Mouse (Mus musculus) erythroblast, embryonic 14.5 days (primary cell): Measurements from ENCODE around the gene Tulp4. TPM values are rescaled to one million over a fixed set of nuclear protein-coding genes. Genes with fewer than 3 reads are reported as not detected.
"Not testable (repeated sequence)": the region's sequence is repeated elsewhere in the genome, so short reads cannot be mapped to it uniquely, and the experiment has no call there.

ENCODE experiments used
- H3K27me3 ChIP-seq: 2 replicates; pipeline ENCODE4 v1.6.1; 2012; ENCODE audit warnings: inconsistent platforms; ENCODE audit not compliant: control insufficient read depth
- H3K36me3 ChIP-seq: 2 replicates; pipeline ENCODE4 v1.6.1; 2012; ENCODE audit warnings: mild to moderate bottlenecking, inconsistent platforms; ENCODE audit not compliant: control insufficient read depth
- H3K4me1 ChIP-seq: 2 replicates; pipeline ENCODE4 v1.6.1; 2012; ENCODE audit warnings: inconsistent platforms; ENCODE audit not compliant: control insufficient read depth
- H3K4me3 ChIP-seq: replicated peaks from 2 replicates; pipeline ENCODE3; 2012; ENCODE audit warnings: moderate library complexity, mild to moderate bottlenecking, inconsistent platforms
- H3K9me3 ChIP-seq: 2 replicates; pipeline ENCODE4 v1.6.1; 2012; ENCODE audit warnings: low read length, inconsistent platforms, mixed read lengths; ENCODE audit not compliant: control insufficient read depth
- GATA1 ChIP-seq: IDR thresholded peaks from 2 replicates; pipeline ENCODE4 v1.6.1; 2012; ENCODE audit warnings: low read length, inconsistent platforms, mixed read lengths
- TAL1 ChIP-seq: IDR thresholded peaks from 3 replicates; pipeline ENCODE4 v1.6.1; 2012; ENCODE audit warnings: low read length, inconsistent platforms, mixed read lengths
- polyA plus RNA-seq: library from polyadenylated mRNA; stranded (reverse); fragments of >175 nt; gene quantifications from 2 replicates; pipeline ENCODE4 v1.2.3, GENCODE M21; 2012

The Tulp4 gene
- polyA plus RNA-seq, 1 experiment = 3.0 TPM

DNA sequence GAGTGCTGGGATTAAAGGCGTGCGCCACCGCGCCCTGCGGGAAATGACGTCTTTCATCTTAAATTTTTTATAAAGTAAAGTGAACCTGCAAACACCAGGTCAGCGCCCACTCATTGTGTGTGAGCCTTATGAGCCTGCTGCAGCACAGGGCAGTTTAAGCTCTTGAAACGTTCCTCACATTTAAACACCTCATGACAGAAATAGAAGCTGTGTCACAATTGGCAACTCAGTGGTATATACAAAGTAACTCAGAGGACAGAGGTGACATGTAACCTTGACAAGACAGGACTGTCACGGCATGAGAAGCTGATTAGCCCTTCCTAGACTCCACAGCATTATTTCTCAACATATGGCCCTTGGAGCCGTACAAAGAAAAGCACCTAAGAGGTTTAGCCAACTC, 110.3 kb downstream of the Tulp4 start:
- Histone ChIP-seq H3K4me1 (no peaks in the 10 kb centered on the region), H3K4me3 (no peak overlapping the region), H3K9me3 (no peaks in the 10 kb centered on the region), H3K36me3 (no peaks in the 10 kb centered on the region; the same call in 1 of the 2 replicates), H3K27me3 (no peaks in the 10 kb centered on the region)
- TF ChIP-seq GATA1 = no peak
- TF ChIP-seq TAL1 = no peak

DNA sequence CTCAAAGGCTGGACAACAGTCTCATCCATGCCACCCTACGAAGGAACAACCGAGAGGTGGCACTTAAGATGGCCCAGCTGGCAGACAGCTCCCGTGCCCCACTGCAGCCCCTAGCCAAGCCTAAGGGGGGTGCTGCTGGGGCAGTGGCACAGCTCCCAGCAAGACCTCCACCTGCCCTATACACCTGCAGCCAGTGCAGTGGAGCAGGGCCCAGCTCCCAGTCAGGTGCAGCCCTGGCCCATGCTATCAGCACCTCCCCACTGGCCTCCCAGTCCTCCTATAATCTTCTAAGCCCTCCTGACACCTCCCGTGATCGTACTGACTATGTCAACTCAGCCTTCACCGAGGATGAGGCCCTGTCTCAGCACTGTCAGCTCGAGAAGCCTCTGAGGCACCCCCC, 126.4 kb downstream of the Tulp4 start:
- not testable (repeated sequence) for H3K27me3 ChIP-seq, H3K4me1 ChIP-seq, H3K4me3 ChIP-seq, H3K9me3 ChIP-seq, H3K36me3 ChIP-seq

DNA sequence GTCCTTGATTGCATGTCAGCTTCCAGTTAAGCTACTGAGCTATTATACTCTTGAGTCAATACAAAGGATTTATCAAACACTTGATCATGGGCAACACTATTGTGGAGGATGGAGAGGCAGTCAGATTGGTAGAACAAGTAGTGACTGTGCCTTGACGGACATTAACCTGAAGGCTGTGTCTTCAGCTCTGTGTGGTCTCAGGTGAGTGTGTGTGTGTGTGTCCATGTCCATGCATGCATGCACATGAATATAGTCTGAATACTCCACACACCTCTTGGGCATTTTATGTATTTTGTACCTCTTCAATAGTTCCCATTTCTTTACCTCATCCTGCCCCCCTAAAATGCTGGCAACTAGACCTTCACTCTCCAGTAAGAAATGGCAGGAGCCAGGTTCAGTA, 145.1 kb downstream of the Tulp4 start:
- not testable (repeated sequence) for H3K36me3 ChIP-seq, H3K9me3 ChIP-seq, H3K27me3 ChIP-seq, H3K4me1 ChIP-seq, H3K4me3 ChIP-seq

DNA sequence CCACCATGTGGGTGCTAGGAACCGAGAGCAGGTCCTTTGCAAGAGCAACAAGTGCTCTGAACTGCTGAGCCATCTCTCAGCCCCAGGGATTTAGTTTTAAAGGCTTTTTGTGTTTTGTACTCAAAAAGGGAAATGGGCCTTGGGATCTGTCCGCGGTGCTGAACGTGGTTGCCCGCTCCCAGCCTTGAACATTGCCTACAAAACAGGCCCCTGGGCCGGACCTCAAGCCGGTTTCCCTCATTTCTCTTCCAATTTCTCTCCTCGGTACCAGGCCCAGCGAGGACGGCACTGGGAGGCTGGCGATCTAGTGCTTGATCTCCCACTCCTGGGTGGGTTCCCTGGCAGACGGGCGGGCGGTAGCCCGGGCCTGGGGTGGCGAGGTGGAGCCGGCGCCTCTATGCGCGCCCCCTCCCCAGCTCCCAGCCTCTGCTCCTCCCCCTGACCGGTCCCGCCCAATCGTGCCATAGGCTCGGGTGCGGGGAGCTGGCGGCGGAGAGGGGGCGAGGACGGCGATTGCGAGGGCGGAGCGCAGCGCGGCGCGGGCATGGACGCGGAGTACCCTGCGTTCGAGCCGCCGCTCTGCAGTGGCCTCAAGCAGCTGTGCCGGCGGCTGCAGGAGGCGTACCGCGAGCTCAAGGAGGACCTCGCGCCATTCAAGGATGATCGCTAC, 150.3 kb downstream of the Tulp4 start, which contains the start of gene Tmem181a:
TSS of gene Tmem181a (plus strand) at position 461 of the 670 bp plus-strand sequence.
- not testable (repeated sequence) for H3K4me1 ChIP-seq, H3K27me3 ChIP-seq, H3K9me3 ChIP-seq, H3K4me3 ChIP-seq, H3K36me3 ChIP-seq

DNA sequence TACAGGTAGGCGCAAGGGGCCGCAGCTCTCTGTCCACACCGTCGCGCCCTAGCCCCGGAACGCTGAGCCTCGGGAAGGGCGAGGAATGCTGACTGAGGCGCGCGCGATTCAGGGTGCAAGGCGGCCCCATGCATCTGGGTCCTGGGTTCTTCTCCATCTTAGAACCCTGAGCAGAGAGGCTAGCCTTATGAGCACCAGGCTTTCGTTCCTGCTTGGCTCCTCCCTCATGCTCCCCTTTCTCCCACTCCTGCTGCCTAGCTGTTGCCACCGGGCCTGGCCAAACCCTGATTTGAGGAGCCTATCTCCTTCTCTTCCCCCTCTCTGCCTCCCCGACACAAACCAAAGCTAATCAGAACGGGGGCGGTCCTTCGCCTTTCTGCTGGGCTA, 150.8 kb downstream of the Tulp4 start:
- H3K27me3 ChIP-seq, H3K4me3 ChIP-seq, H3K36me3 ChIP-seq, H3K4me1 ChIP-seq, H3K9me3 ChIP-seq: not testable (repeated sequence)

DNA sequence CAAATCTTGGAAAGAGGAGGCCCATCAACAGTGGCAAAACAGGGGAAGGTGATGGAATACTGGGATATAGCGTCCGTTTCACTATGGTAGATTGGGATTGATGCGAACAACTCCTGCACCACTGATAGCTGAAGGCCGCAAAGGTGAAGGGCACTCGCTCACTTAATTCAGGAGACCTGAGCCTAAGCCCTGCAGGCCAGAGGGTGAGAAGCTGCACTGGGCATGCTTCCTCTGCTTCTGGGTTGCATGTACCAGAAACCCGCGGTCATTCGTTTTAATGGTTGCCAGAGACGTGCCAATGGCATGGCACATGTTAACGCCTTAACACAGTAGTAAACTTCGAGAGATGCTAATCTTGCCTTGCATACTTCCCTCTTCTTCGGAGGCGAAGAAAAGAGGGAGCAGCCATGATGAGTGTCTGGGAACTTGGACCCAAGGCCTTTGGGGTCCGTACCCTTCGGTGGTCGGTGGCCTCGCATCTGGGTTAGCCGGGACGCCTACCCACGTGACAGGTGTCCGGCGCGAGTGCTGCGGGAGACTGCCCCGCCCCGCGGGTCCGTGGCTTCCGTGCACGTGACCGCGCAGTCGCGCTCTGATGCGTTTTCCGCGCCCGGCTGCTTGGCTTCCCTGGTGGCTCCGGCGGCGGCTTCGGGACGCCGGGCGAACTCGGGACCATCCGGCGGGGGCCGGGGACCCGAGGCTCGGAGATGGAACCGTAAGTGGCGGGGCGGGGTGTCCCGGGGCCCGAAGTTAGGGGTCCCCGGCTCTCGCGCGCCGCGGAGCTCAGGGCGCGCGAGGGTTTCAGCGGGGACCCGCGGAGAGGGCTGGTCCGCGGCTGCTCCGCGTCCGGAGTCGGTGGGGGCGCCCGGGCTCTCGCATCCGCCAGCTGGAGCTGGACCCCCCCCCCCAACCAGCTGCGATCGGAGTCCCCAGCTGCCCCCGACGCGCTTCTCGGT, 163.9 kb downstream of the Tulp4 start:
- H3K36me3 ChIP-seq, H3K9me3 ChIP-seq, H3K4me3 ChIP-seq, H3K27me3 ChIP-seq, H3K4me1 ChIP-seq: not testable (repeated sequence)

DNA sequence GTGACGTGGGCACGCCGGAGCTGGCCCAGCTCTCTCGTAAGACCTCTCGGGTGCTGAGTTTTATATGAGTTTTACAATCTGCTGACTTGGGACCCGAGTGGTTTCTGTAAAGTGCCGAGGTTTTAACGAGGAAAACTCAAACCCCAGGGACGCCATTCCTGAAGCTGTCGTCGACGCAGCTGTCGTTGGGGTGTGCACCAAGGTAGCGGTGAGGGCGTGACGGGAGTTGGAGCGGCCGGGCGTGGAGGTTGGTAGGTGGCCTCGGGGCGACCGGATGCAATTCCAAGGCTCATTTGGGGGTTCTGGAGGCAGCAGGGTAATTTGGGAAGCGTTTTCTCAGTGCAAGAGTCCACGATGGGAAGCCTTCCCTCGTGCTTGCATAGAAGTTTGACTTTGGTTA, 164.6 kb downstream of the Tulp4 start:
- not testable (repeated sequence) for H3K4me3 ChIP-seq, H3K4me1 ChIP-seq, H3K9me3 ChIP-seq, H3K36me3 ChIP-seq, H3K27me3 ChIP-seq

DNA sequence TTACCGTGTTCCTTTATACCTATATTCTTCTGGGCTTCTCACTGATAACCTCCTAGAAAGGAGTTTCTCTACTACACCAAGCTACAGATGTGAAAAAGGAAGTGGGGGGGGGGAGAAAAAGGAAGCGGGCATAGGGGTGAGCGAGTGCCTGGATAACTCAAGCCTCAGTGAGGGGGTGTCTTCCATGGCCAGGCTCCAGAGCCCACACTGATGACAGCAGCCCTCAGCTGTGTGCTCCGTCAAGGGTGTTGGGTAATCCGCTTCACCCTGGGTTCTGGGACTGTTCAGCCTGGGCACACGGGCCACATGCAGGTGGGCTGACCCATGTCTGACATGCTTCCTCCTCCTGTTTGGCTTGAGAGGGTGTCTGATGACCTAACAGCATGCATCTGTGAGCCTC, 165.7 kb downstream of the Tulp4 start:
- H3K27me3 ChIP-seq = not testable (repeated sequence)

DNA sequence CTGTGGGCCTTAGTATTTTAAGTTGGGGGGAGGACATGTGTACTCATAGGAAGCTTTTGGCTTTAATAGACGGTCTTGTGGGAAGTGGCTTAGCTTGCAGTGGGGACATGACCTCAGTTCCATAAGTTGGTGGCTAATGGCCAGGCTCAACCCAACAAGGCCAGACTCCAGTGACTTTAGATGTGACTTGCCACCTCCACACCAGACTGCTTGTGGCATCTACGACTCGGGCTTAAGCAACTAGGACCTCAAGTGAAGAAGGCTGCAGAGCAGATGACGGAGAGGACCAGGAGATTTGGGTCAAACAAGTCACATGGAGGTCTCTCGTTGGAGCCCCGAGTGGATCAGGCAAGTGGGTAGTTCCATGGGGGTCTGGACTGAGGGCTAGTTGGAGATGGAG, 168.5 kb downstream of the Tulp4 start:
- H3K9me3 ChIP-seq, H3K36me3 ChIP-seq, H3K4me3 ChIP-seq, H3K27me3 ChIP-seq, H3K4me1 ChIP-seq: not testable (repeated sequence)

More for the DNA sequence above, 165.7 kb downstream of the Tulp4 start:
- not testable (repeated sequence) for H3K4me1 ChIP-seq, H3K9me3 ChIP-seq, H3K4me3 ChIP-seq, H3K36me3 ChIP-seq

DNA sequence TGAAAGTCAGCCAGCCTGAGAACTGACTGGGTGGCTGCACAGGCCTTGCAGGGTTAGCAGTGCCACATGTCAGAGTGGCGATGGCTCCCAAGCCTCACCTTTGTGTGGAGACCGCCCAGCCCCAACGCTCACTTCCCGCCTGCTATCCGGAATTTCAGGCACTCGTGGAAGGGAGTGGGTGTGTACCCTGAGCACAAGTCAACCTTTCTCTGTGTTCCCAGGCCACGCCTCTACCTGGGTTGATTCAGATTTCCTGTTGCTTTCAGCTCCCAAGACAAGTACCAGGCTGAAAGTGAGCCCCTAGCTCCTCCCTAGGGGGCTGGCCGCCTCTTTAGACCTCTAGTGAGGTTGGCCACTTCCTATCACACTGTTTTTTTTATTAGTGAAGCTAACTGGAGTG, 173.0 kb downstream of the Tulp4 start:
- not testable (repeated sequence) for H3K4me1 ChIP-seq, H3K36me3 ChIP-seq, H3K9me3 ChIP-seq, H3K4me3 ChIP-seq, H3K27me3 ChIP-seq

DNA sequence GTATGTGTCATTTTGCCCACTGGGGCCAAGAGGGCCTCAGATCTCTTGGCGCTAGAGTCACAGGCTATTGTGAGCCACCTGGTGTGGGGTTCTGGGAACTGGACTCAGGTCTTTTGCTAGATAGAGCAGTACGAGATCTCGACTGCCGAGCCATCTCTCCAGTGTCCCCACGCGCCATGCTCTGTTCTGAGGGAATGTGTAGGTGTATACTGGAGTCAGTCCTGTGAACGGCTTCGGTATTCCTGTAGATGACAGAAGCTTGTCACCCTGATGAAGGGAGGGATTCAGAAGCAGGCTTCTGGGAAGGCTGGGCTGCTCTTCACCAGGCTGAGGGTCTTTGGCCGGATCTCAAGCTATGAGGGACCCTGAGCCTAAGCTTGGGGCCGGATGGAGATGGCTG, 173.5 kb downstream of the Tulp4 start:
- not testable (repeated sequence) for H3K9me3 ChIP-seq, H3K4me1 ChIP-seq, H3K36me3 ChIP-seq, H3K4me3 ChIP-seq, H3K27me3 ChIP-seq

DNA sequence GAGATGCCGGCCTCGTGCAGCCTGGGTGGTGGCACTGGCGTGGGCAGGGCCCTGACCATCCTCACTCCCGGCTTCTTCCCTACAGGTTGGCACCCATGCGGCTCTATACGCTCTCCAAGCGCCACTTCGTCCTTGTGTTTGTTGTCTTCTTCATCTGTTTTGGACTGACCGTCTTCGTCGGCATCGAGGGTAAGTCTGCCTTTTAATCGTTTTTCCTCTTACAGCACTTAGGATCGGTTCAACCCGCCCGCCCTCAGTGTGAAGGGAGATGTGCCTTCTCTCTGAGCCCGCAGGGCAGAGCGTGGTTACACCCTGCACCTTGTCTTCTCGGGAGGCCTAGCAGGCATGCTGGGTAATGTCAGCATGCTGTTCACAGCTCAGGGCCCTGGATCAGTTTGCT, 174.3 kb downstream of the Tulp4 start:
- not testable (repeated sequence) for H3K9me3 ChIP-seq, H3K36me3 ChIP-seq, H3K27me3 ChIP-seq, H3K4me1 ChIP-seq, H3K4me3 ChIP-seq

DNA sequence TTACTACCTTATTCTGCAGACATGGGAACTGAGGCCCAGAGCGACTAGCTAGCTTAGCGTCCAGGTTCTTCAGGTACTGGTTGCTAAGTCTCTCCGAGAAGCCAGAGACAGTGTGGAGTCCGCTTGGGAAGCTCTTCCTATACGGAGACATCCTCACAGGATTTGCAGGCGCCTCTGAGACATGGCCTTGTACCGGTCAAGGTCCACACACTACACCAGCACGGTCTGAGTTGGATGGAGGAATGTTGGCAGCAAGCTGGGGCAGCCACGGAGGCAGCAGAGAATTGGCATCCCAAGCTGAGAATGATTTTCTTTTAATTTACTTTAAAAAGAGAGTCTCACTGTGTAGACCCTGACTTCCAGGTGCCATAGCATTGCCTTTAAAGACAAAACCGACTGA, 176.9 kb downstream of the Tulp4 start:
- H3K36me3 ChIP-seq, H3K4me3 ChIP-seq, H3K27me3 ChIP-seq, H3K9me3 ChIP-seq, H3K4me1 ChIP-seq: not testable (repeated sequence)

DNA sequence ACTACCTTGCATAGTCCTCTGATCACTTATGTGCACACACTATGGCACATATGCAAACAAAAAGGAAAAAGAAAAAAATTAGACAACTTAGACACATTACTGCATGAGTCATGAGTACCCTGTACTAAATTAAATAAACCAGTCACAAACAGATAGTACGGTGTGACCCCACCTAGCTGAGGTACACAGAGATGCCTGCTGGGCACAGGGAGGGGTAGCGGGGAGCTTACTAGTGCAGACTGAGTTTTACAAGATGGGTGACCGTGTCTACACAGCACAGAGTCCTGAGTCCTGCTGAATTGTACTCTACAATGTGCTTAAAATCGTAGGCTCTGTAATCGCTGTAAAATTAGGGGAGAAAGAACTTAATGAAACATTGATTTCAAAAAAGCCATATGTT, 179.9 kb downstream of the Tulp4 start:
- not testable (repeated sequence) for H3K27me3 ChIP-seq, H3K36me3 ChIP-seq, H3K9me3 ChIP-seq, H3K4me3 ChIP-seq, H3K4me1 ChIP-seq
